In the genomic region with DNA sequence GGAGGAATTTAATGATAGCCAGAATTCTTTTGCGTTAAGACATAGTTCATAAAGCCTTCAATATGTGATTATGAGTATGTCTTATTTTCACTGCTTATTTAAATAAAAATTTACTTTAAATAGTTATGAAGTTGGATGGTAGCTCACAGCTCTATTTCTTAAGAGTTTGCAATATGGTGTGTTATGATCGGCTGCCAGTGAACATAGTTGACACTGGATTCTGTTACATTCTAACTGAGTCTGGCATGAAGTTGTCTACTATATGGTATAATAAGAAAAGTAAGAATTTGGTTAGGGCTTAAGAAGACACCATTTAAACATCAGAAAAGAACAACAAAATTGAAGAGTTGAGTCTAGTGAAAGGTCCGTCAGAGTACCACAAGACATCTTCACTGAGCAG, we compare ENCODE assay signal across 27 mouse cellular contexts.
"Had no signal": no experiment of that assay in that cellular context is flagged by ENCODE, and none has a peak within 500 bp of the region (broad histone marks: within the 10 kb centered on the region; RNA-seq: fewer than 3 reads in every experiment).

No protein-coding gene starts in this region.

- ATAC-seq: hindbrain, postnatal 0 days; intestine, embryonic 15.5 days; intestine, postnatal 0 days; liver, postnatal 0 days had no signal

- H3K9me3 ChIP-seq: heart, embryonic 13.5 days; heart, embryonic 15.5 days; hindbrain, embryonic 13.5 days; intestine, embryonic 15.5 days; limb, embryonic 10.5 days; limb, embryonic 12.5 days; liver, embryonic 13.5 days; liver, embryonic 15.5 days had no signal

- H3K4me2 ChIP-seq: heart, embryonic 11.5 days; heart, embryonic 13.5 days; heart, embryonic 15.5 days; hindbrain, embryonic 13.5 days; intestine, embryonic 15.5 days; limb, embryonic 12.5 days; liver, embryonic 11.5 days; liver, embryonic 13.5 days; liver, embryonic 15.5 days had no signal

- H3K36me3 ChIP-seq: heart, embryonic 13.5 days; heart, embryonic 15.5 days; hindbrain, embryonic 13.5 days; intestine, embryonic 15.5 days; limb, embryonic 10.5 days; limb, embryonic 12.5 days; liver, embryonic 13.5 days; liver, embryonic 15.5 days had no signal

- H3K27ac ChIP-seq: gastrocnemius, adult 2 months; heart, embryonic 13.5 days; heart, embryonic 15.5 days; hindbrain, embryonic 13.5 days; hindbrain, postnatal 0 days; intestine, embryonic 15.5 days; layer of hippocampus, adult 2 months; left cerebral cortex, adult 2 months; limb, embryonic 10.5 days; limb, embryonic 12.5 days; liver, embryonic 13.5 days; liver, embryonic 15.5 days had no signal

- DNase-seq: gastrocnemius, adult 2 months; gastrocnemius, postnatal 10 days; gastrocnemius, postnatal 25 days; heart, adult 18-20 months; heart, postnatal 14 days; heart, postnatal 36 days; kidney, adult 18-20 months; kidney, adult 8-10 months; kidney, postnatal 10 days; kidney, postnatal 25 days; kidney, postnatal 4 days; liver; liver, embryonic 13.5 days; liver, postnatal 0 days had no signal

- H3K4me3 ChIP-seq: gastrocnemius, adult 2 months; heart, embryonic 13.5 days; heart, embryonic 15.5 days; hindbrain, embryonic 13.5 days; intestine, embryonic 15.5 days; layer of hippocampus, adult 2 months; left cerebral cortex, adult 2 months; limb, embryonic 10.5 days; limb, embryonic 12.5 days; liver, embryonic 13.5 days; liver, embryonic 15.5 days had no signal

- H3K27me3 ChIP-seq: heart, embryonic 13.5 days; heart, embryonic 15.5 days; hindbrain, embryonic 13.5 days; intestine, embryonic 15.5 days; limb, embryonic 12.5 days; liver, embryonic 13.5 days; liver, embryonic 15.5 days had no signal

- H3K4me1 ChIP-seq: heart, embryonic 13.5 days; heart, embryonic 15.5 days; intestine, embryonic 15.5 days; limb, embryonic 10.5 days; limb, embryonic 12.5 days; liver, embryonic 13.5 days; liver, embryonic 15.5 days had no signal

- H3K9ac ChIP-seq: heart, embryonic 13.5 days; heart, embryonic 15.5 days; hindbrain, embryonic 13.5 days; intestine, embryonic 15.5 days; limb, embryonic 12.5 days; liver, embryonic 13.5 days; liver, embryonic 15.5 days; liver, postnatal 0 days had no signal
